Mouse (Mus musculus) ES-E14 (cell line): ENCODE measurements around the gene Rtn4rl1.

Source experiments
- CHD2 ChIP-seq: IDR thresholded peaks from 2 replicates; pipeline ENCODE4 v1.6.1; 2014; ENCODE audit warnings: mild to moderate bottlenecking, low read depth, low read length, inconsistent platforms
- MAFK ChIP-seq: IDR thresholded peaks from 2 replicates; pipeline ENCODE4 v1.6.1; 2014; ENCODE audit warnings: mild to moderate bottlenecking, low read depth, low read length, inconsistent platforms; ENCODE audit not compliant: insufficient read depth

DNA sequence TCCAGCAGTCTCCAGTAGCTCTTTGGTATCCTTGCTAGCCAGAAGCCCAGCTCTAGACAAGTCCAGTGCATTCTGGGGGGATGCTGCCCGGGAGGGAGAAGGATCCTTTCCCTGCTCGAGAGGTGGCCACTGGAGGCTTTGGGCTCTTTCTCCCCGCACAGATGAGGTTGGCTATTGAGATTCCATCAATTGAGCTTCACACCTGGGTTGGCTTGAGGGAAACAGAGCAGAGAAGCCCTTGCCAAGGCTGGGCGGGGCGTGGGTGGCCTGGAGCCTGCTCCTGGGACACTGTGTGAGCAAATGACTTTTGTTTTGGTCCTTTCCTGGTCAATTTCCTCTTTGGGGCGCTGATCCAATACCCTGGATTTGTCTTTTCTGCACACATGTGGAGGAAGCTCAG, 2.5 kb downstream of the Rtn4rl1 start:
- no peak for TF ChIP-seq CHD2
- TF ChIP-seq MAFK: no peak
